Mouse (Mus musculus) right cerebral cortex, adult 2 months (tissue): ENCODE results near the gene Zmynd19.
A peak's percentile ranks its signal among the peaks of the same experiment; 100 is the strongest.

Experiments
- DNase-seq, 2 experiments: peaks; one replicate each; pipeline ENCODE4 v3.0.0; 2021 to 2022; ENCODE audit warnings: low spot score in 2 of 2

Zmynd19 gene

DNA sequence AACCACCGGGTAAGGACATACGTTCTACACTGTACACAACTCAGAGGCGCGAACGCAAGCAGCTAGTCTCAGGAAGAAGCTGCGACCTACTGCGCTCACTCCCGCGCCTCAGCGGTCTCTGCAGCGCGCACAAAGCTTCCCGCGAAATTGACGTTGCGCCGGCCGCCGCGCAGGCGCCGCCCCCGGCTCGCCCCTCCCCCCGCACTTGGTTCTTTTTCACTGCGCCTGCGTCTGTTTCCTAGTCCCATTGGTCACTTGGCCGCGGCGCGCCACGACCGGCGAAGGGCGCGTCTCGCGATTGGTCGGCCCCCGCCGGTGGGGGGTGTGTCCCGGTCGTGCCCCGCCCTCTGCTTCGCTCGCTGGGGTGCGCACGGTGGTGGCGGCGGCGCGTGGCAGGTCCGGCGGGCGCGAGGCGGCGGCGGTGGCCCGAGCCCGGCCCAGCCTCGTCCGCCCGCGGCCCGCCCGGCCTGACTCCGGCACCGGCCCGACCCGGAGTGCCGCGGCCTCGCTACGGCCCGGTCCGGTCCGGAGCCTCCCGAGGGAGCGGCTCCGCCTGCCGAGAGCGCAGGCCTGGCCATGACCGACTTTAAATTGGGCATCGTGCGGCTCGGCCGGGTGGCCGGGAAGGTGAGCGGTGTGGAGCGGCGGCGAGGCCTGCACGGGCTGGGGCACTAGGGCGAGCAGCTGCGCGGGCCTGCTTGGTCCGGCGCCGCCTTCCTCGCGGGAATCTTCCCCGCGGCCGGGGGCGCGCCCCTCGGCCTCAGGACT lies at the start of gene Zmynd19:
Zmynd19 (plus strand) TSS at position 372 of the 768 bp plus-strand sequence.
- DNase-seq: peak; percentile 97 to 98

DNA sequence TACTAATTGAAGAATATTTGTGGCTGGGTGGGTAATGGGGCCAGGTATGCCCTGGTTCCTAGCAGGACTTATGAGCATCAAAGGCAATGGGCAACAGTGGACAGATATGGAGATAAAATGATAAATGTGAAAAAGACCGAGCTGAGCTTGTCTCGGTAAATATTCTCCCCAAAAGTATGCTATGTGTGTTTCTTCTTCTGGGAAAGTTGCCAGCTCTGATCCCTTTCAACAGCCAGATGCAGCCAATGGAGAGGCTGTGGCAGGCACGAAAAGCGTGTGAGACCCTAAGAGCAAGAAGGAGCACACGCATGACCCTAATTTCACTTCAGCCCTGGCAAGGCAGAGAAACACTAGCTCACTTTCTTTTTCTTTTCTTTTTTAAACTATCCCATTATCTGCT lies 48.5 kb upstream of the Zmynd19 start:
- peak; percentile 10 to 21 for DNase-seq

DNA sequence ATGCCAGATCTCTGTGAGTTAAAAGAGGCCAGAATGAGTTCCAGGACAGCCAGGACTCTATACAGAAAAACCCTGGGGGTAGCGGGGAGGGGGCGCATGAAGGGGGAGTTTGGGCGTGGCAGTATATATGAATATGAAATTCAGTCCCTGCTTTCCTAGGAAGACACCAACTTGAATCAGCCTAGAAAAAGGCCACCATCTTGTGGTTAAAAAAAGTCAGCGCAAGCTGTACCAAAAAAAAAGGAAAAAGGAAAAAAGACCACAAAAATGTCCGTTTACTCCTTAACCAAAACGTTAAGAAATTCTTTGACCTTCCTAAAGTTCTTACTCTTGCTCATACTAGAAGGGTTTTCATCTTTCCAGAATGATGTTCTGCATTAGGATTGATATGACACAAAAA lies 46.6 kb upstream of the Zmynd19 start:
- no peak for DNase-seq

DNA sequence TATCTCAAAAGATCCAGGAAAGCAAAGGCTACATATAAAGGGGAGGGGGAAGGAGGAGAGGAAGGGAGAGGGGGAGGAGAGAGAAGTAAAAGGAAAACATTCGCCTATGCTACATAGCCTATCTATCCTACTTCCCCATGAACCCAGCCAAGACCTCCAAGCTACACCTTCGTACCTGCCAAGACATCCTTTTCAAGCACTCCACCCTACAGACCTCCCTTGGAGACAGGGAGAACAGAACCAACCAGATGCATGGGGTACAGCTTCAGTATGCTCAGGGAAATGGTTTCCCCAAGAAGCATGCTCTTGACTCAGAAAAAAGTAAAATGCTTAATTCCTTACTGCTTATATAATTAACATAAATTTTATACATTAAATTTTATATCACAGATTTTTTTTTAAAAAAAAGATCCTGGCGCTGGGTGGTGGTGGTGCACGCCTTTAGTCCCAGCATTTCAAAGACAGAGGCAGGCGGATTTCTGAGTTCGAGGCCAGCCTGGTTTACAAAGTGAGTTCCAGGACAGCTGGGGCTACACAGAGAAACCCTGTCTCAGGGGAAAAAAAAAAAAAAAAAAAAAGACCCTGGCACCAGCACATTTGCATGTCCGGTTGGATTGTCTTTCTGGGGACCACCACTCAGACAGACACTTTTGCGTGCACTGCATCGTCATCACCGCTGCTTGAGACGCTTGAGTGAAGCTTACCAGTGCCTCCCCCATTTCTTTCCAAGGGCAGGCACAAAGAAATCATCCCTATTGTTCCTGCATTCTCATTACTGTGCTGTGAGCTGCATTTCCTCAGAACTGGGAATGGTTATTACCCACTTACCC lies 44.6 kb upstream of the Zmynd19 start:
- no peak for DNase-seq

DNA sequence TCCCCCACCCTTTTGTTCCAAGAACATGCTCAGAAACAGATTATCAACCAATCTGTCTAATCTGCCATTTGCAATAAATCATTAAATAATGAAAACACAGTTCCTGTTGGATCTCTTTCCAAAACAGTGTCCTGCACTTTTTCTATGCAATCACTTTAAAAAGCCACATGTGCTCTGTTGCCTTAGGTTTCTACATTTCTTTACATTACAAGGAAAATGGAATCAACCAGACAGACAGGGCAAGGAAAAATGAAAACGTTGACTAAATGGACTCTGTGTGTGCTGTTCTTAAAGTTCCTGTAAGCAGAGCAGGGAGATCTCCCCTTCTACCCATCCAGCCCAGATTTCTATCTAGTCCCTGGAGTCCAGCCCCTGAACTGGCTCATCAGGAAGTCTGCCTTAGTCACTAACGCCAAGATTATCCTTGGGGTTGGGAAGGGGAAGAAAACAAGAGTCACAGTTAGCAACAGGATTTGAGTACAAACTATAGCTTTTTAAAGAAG lies 43.9 kb upstream of the Zmynd19 start:
- no peak for DNase-seq

DNA sequence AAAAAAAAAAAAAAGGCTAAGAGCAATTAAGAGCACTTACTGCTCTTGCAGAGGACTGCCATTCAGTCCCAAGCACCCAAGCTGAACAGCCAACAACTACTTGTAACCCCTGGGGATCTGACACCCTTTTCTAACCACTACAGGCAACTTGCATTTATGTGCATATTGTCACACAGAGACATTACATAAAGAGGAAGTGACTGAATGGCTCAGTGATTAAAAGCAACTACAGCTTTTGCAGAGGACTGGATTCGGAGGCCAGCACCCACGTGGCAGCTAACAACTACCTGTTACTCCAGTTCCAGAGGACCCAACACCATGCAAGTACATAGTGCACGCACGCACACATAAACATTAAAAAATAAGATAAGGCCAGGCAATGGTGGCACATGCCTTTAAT lies 39.1 kb upstream of the Zmynd19 start:
- DNase-seq: no peak

DNA sequence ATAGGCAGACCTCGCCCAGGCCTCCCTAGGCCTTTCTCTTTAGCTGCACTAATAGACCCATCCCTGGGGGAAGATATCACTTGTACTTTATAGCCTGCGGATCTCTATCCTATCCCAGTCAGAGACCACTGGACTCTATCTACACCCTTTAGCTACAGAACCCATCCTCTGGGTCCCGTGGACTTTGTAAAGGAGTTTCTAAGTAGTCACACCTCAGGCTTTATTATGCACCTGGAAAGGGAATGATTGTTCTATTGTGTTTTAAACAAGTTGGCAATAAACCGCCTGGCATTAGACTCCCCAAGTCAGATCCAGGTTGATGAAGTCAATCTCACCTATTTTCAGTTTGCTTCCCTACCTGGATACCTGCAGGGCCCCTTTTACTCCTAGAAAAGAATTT lies 37.4 kb upstream of the Zmynd19 start:
- DNase-seq: no peak

DNA sequence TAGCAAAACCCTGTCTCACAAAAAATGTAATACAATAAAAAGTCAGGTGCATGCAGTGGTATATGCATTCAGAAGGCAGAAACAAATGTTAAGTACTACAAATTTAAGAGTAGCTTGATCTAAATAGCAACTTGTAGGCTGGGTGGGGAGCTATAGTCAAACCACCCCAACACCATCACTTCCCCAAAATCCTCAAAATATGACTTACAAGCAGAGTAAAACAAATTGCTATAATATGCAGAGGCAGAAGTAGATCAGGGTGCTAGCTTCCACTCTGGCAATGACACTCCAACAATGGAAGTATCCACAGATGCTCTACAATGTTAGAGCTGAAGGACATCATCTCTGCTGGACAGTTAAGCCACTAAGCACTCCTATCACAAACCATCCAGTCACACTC lies 37.0 kb upstream of the Zmynd19 start:
- no peak for DNase-seq

DNA sequence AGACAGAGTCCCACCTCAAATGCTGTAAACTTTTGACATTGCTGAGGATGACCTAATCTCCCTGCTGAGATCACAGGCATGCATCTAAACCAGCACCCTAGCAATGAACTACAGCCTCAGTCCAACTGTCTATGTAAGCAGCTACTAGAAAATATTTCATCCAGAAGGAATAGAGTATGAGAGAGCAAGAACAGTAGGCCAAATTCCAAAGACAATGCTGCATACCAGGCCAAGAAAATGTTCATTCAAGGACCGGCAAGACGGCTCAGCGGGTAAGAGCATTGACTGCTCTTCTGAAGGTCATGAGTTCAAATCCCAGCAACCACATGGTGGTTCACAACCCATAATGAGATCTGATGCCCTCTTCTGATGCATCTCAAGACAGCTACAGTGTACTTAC lies 34.8 kb upstream of the Zmynd19 start:
- no peak for DNase-seq

DNA sequence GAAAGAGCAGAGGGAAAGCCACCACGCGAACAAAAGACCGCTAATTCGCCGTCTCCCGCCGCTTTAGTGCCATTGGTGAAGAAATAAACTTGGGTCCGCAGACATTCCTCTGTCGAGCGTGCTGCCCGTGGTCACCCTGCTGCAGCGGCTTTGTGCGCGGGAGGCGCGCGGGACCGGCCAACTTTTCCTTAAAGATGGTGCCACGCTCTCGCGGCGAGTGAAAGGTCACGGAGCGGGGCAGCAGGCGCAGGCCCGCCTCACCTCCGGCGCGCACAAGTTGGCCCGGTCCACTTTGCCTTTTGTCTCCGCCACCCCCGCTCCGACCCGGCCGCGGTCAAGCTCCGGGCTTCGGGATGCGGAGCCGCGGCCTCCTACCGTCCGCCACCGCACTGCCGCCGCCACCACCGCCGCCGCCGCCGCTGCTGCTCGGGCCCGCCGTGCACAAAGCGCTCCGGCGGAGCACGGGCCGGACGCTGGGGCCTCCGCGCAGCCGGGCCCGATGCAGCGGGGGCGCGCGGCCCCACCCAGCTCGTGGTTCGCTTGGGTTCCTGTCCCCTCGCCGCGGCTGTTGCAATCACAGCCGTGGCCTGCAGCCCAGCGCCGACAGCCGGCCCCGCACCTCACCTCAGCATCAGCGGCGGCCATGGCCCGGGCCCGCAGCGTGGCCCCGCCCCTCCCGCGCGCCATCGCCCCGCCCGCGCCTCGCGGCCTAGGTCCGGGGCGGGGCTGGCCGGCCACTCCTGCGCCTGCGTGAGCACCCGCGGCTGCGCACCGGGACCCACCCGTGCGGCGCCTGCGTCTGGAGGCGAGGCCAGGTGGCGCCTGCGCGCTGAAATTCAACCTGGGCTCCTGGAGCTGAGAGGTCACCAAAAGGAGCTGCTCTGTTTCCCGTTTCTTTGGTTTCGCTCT lies 30.4 kb upstream of the Zmynd19 start, which contains the start of gene Ehmt1:
Ehmt1 (minus strand) TSS at position 685 of the 909 bp plus-strand sequence.
- DNase-seq: peak; percentile 90 to 94

DNA sequence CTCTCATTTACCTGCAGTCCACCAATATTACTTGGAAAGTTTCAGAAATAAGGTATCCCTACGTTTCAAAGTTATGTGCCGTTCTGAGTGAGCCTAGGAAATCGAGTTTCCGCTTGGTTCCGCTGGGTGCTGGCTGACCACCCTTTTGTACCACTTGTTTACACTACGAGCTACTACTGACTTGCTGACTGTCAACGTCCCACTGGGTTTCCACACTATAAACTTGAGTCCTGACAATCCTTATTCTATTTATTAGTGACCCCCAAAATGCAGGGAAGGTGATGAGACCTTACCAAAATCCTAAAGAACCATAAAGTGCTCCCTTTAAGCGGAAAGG lies 29.8 kb upstream of the Zmynd19 start:
- DNase-seq: no peak

DNA sequence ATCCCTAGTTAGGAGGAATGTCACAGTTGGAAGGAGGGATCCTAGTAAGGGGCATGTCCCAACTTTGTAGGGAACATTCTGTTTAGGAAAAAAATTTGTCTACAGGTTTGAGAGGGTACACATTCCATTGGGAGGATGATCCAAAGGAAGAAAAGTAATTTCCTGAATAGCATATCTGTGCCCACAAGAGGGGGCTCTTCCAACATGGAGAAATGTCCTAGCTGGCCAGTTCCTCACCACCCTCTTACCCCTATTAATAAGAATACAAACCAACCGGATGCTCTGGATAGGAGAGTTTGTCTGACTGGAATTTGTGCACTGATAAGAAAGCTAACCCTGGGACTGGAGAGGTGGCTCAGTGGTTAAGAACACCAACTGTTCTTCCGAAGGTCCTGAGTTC lies 26.0 kb upstream of the Zmynd19 start:
- no peak for DNase-seq

DNA sequence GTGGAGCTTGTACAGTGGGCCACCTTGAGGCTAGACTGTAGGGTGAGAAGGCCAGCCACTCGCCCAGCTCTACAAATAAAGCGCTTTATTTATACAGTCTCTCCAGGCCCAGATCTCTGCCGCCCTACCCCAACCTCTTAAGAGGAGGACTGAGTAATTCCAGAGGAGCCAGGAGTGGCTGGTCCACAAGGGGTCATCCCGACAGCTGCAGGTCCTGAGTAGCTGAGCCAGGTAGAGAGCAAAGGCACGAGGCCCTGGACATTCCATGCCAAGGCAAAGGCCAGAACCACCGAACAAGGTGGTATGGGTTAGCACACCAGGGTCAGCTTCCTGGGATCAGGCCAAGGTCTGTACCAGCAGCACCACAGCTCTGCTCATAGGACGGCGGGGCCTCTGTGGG lies 24.3 kb upstream of the Zmynd19 start:
- DNase-seq: no peak

DNA sequence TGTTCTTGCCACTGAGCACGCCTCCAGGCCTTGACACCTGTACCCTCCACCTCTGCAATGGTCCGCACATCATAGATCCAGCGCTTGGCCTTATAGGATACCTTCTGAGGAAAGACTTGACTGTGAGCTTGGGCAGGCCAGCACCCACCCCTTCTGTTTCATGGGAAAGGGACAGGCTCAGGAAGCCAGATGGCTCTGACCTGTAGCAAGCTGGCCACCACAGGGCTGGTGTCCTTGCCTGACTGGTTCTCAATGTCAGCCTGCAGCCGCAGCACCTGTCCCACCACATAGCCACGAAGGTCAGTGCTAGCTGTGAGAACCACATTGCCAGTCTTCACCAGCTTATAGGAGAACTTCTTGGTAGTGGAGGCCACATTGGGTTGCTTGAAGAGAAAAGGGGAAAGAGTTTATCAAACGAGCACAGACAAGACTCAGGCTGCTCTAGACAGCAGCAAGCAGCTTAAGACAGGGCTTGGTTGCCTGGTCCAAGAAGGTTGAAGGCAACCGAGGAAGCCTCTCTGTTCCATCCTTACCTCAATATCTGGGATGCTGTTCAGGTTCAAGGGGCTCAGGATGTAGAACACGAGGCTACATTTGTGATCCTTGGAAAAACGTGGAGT lies 23.1 kb upstream of the Zmynd19 start:
- no peak for DNase-seq

DNA sequence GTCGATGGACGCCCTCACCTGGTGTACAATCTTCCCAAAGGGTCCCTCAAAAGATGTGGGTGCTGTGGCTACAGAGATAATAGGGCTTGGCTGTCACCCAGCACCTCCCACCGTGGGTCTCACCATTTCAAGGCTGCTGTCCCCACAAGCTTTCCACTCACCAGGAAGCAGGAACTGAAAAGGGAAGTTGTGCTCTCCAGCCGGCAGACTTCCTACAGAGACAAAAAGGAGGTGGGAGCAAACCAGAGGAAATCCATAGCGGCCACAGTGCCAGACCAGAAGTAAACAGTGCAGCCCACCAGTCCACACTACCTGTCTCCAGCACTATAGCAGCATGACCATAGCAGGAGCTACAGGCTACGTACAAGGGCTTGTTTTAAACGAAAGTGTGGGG lies 22.6 kb upstream of the Zmynd19 start:
- DNase-seq: no peak

DNA sequence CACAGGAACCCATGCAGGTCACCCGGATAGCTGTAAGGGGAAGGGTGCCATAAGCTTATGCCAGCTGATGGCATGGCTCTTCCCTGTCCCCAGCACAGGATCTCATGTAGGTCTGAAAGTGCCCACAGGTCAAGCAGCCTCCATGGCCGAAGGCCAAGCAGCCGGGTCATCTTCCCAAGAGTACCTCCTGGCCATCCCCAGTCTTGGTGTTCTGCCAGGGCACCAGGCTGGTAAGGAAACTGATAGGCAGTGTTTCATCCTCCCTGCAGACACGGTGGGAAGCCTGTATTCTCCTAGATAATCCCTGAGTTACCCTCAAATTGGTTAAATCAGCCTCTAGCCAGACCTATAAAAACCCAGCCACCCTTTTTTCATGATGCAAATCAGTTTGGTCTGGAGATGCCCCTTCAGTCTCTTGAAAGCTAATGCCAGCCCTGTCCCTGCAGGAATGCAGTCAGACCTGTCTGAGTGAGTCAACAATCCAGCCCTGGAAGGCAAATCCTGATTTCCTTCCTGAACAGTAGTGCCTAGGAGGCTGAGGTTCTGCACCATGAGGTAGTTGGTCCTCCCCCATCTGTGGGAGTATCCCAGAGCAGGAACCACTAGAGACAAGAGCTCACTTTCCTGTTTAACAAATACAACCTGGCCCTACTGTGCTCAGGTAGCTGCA lies 21.6 kb upstream of the Zmynd19 start:
- no peak for DNase-seq

DNA sequence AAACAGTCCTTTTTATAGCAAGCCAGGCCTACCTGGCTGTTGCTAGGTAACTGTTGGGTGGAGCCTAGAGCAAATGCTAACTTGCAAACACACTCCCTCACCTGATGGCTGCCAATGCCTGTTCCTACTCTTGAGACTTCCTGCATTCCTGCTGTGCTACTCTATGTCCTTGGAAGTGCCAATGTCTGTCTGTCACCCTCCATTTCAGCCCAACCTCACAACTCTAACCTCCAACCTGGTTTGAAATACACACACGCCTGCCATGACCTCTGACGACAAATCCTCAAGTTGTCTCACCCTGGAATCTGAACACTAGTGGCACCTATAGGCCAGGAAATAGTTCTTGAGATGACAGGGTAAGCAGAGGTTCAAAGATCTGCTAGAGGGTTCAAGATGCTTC lies 20.5 kb upstream of the Zmynd19 start:
- no peak for DNase-seq

DNA sequence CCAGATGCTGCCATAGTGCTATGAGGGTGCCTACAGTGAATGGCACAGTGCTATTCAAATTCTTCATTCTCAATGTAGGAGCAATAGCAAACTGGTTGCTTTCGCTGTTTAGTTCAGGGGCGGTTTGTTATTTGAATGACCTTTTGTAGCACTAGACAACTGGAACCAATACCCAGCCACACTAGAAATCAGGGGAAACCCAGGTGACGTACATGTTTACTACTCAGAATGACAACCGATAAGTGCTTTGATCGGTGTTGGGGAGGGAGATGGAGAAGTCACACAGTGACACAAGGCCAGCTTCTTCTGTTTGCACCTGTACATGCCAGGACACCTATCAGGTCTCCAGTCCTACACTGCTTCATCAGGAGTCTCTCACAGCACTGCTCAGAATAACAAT lies 20.0 kb upstream of the Zmynd19 start:
- DNase-seq: no peak

DNA sequence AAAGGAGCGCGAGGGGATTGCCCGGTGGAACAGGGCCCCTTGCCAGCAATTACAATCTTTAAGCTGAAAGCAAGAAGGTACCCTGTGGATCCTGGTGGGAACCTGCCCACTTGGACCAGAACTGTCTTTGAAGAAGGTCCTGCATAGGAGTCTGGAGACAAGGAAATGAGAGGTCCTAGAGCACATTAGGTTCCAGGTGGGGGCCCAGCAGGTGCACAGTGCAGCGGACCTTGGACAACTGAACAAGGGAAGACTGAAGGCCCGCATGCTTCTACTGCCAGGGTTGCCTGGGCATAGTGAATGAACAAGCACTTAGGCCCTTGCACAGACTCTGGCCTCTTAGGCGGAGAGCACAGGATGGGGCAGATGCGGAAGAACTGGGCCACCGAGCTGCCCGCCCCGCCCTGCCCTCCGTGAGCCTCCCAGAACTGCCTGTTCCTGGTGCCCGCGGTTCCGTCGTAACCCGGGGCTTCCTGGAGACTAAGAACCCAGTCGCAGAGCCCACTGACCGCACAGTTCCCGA lies 15.1 kb upstream of the Zmynd19 start:
- peak in 1 of 2 experiments; percentile 35 for DNase-seq

DNA sequence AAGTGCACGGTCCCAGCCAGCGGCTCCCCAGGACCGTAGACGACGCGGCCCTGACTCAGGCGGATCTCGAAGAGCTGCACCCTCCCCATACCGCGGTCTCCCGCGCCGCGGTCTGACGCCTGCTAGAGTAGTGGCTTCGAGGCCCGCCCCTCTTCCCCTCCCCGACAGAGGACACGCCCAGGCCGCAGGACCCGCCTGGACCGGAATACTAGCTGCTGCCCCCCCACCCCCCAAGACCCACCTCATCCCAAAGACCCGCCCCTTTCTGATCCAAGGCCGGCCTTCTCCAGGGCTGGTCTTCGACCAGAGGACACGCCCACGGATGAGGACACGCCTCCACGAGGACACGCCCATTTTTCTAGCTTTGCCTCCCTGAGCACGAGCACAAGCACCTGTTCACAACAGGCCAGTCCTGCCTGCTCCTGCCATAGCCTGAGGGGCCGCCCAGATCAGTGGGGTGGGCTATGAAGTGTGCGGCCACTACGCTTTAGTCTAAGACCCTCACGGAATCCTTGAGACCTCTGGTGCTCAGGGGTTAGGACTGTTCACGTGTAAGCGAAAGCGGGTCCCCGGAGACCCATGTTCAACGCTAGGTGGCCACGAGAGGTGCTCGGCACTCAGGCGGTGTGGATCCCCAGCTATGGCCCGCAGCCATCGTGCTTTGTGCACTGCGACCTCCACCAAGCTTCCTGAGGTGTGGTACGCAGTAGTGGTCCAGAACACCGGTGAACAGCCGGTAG lies 14.4 kb upstream of the Zmynd19 start, which contains the start of gene Arrdc1:
Arrdc1 (minus strand) TSS at position 196 of the 740 bp plus-strand sequence.
- peak; percentile 76 to 80 for DNase-seq
